Mouse (Mus musculus): ENCODE measurements around the gene Selenbp1. TPM values are rescaled to one million over a fixed set of nuclear protein-coding genes. Genes with fewer than 3 reads are reported as not detected.

The Selenbp1 gene
- polyA plus RNA-seq (2014; fragmentation: Illumina TruSeq; extraction: RNeasy Lipid Tissue Mini Kit (QIAGEN cat#74804); ENCODE audit: insufficient read depth, low read depth, low replicate concordance): 818 TPM

GRCm38 (mm10) chr3:94932809-94933564 lies at the start of gene Selenbp1:
Gene Selenbp1, plus strand, starts transcription at chr3:94933056.

GRCm38 (mm10) chr3:94886316-94887224 lies 46.3 kb upstream of the Selenbp1 start, which contains the start of gene Psmb4:
Gene Psmb4, minus strand, starts transcription at chr3:94886961.

GRCm38 (mm10) chr3:94953764-94954616 lies 21.1 kb downstream of the Selenbp1 start, which contains the start of gene Rfx5:
Gene Rfx5, plus strand, starts transcription at chr3:94954075.

DNA sequence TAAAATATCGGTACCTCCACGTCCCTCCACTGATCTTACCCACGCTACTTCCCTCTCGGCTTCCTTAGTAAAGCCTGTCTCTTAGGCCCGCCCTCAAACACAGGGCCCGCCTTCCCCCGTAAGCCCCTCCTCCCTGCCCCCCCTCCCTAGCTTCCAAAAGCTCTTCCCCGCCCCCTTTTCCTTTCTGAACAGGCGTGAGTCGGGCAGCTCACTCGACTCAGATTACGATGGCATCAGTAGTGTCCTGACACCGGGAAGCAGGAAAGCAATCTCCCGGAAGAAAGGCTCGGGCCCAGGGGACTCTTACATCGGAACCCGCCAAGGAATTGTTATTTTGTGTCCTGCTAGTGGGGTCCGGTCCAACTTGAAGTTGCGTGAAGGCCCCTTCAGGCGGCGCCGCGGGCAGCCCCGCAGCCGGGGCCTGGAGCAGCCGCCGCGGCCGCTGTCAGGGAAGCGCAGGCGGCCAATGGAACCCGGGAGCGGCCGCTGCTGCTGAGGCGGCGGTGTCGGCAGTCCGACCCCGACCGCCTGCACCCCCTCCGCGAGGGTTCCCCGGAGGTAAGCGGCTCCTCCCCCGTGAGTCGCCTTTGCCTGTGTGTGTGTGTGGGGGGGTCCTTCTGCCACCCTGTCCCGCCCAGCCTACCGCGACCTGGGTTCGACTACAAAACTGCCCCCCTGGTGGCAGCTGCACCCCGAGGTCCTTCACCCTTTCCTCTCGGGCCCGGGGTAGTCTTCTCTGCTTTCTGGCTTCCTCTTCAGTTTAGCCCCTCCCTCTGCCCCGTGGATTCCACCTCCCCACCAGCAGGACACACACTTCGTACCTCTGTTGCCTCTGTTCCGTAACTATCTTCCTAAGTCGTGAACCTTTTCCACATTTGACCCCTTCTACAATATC lies 41.9 kb downstream of the Selenbp1 start, which contains the start of gene Pi4kb:
TSS of gene Pi4kb (plus strand) at position 204 of the 895 bp plus-strand sequence.

Other genes with a start within 250 kb of the Selenbp1 start
- 5.0 TPM for gene Selenbp2, start 239.5 kb upstream of the Selenbp1 start, polyA plus RNA-seq (2014; fragmentation: Illumina TruSeq; extraction: RNeasy Lipid Tissue Mini Kit (QIAGEN cat#74804); ENCODE audit: insufficient read depth, low read depth, low replicate concordance)
- 15.6 TPM for gene Cgn, start 146.6 kb upstream of the Selenbp1 start, polyA plus RNA-seq (2014; fragmentation: Illumina TruSeq; extraction: RNeasy Lipid Tissue Mini Kit (QIAGEN cat#74804); ENCODE audit: insufficient read depth, low read depth, low replicate concordance)
- 6.0 TPM for gene Pogz, start 95.5 kb upstream of the Selenbp1 start, polyA plus RNA-seq (2014; fragmentation: Illumina TruSeq; extraction: RNeasy Lipid Tissue Mini Kit (QIAGEN cat#74804); ENCODE audit: insufficient read depth, low read depth, low replicate concordance)
- 261 TPM for gene Psmb4, start 46.1 kb upstream of the Selenbp1 start, polyA plus RNA-seq (2014; fragmentation: Illumina TruSeq; extraction: RNeasy Lipid Tissue Mini Kit (QIAGEN cat#74804); ENCODE audit: insufficient read depth, low read depth, low replicate concordance)
- gene Rfx5, start 21.0 kb downstream of the Selenbp1 start, polyA plus RNA-seq (2014; fragmentation: Illumina TruSeq; extraction: RNeasy Lipid Tissue Mini Kit (QIAGEN cat#74804); ENCODE audit: insufficient read depth, low read depth, low replicate concordance): 5.0 TPM
- gene Pi4kb, start 41.7 kb downstream of the Selenbp1 start, polyA plus RNA-seq (2014; fragmentation: Illumina TruSeq; extraction: RNeasy Lipid Tissue Mini Kit (QIAGEN cat#74804); ENCODE audit: insufficient read depth, low read depth, low replicate concordance): 29.8 TPM
- 5.7 TPM for gene Zfp687, start 82.4 kb downstream of the Selenbp1 start, polyA plus RNA-seq (2014; fragmentation: Illumina TruSeq; extraction: RNeasy Lipid Tissue Mini Kit (QIAGEN cat#74804); ENCODE audit: insufficient read depth, low read depth, low replicate concordance)
- 120 TPM for gene Psmd4, start 109.6 kb downstream of the Selenbp1 start, polyA plus RNA-seq (2014; fragmentation: Illumina TruSeq; extraction: RNeasy Lipid Tissue Mini Kit (QIAGEN cat#74804); ENCODE audit: insufficient read depth, low read depth, low replicate concordance)
- 16.0 TPM for gene Pip5k1a, start 173.9 kb downstream of the Selenbp1 start, polyA plus RNA-seq (2014; fragmentation: Illumina TruSeq; extraction: RNeasy Lipid Tissue Mini Kit (QIAGEN cat#74804); ENCODE audit: insufficient read depth, low read depth, low replicate concordance)
- gene Vps72, start 178.0 kb downstream of the Selenbp1 start, polyA plus RNA-seq (2014; fragmentation: Illumina TruSeq; extraction: RNeasy Lipid Tissue Mini Kit (QIAGEN cat#74804); ENCODE audit: insufficient read depth, low read depth, low replicate concordance): 33.7 TPM
- 1.5 TPM for gene Tmod4, start 191.4 kb downstream of the Selenbp1 start, polyA plus RNA-seq (2014; fragmentation: Illumina TruSeq; extraction: RNeasy Lipid Tissue Mini Kit (QIAGEN cat#74804); ENCODE audit: insufficient read depth, low read depth, low replicate concordance)
- 42.6 TPM for gene Scnm1, start 201.0 kb downstream of the Selenbp1 start, polyA plus RNA-seq (2014; fragmentation: Illumina TruSeq; extraction: RNeasy Lipid Tissue Mini Kit (QIAGEN cat#74804); ENCODE audit: insufficient read depth, low read depth, low replicate concordance)
- gene Lysmd1, start 201.0 kb downstream of the Selenbp1 start, polyA plus RNA-seq (2014; fragmentation: Illumina TruSeq; extraction: RNeasy Lipid Tissue Mini Kit (QIAGEN cat#74804); ENCODE audit: insufficient read depth, low read depth, low replicate concordance): 8.4 TPM
- gene Tnfaip8l2, start 209.3 kb downstream of the Selenbp1 start, polyA plus RNA-seq (2014; fragmentation: Illumina TruSeq; extraction: RNeasy Lipid Tissue Mini Kit (QIAGEN cat#74804); ENCODE audit: insufficient read depth, low read depth, low replicate concordance): 22.1 TPM
- gene Sema6c, start 227.4 kb downstream of the Selenbp1 start, polyA plus RNA-seq (2014; fragmentation: Illumina TruSeq; extraction: RNeasy Lipid Tissue Mini Kit (QIAGEN cat#74804); ENCODE audit: insufficient read depth, low read depth, low replicate concordance): 2.1 TPM